In the genomic region with DNA sequence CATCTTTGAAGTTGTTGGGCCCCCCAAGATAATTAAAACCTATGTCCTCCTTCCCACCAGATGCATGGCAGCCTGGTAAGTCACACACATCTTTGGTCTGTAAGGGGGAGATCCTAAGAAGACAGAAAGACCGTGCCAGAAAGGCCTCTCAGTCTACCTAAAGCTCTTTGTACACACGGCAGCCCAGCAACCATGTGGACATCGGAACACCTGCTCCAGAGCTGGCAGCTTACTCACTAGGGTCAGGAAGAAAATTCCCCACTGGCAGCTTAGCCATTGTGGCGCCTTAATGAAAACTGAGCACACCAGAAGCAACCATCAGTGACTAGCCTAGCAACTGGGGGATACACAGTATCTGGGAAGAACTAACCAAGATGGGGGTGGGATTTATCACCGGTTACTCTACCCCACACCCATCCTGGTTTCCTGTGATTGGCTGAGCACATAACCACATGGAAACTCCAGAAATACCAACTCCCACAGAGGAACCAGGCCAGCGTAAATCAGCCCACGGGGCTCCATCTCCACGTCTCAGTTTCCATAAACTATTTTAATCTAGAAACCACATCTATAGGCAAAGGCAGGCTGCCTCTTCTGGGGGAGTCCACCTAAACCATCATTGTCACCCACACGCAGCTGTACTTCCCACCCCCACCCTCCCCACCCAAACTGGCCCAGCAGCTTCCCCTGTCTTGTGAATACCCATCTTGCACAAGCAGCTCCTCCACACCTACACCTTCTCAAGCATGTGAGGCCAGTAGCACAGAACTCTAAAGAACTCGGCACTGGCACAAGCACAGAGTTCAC, we compare ENCODE assay signal across 11 mouse cellular contexts.
A peak's percentile ranks its signal among the peaks of the same experiment; 100 is the strongest.
DNase-seq lines count a peak whose midpoint lies in the region; ATAC-seq and TF ChIP-seq lines count a peak whose summit lies in the region.
"Had no signal": no experiment of that assay in that cellular context is flagged by ENCODE, and none has a peak within 500 bp of the region (broad histone marks: within the 10 kb centered on the region; RNA-seq: fewer than 3 reads in every experiment).

No protein-coding gene starts in this region.

- no peaks in the 10 kb centered on the region for H3K9me3 ChIP-seq in forebrain, embryonic 14.5 days (replicated peaks; ENCODE audit: control insufficient read depth, low read length)
- H3K9me3 ChIP-seq in forebrain, embryonic 16.5 days (ENCODE audit: control insufficient read depth, low read length): no peaks in the 10 kb centered on the region

- no peak for TF ChIP-seq POLR2A in cerebellum, adult 2 months (IDR thresholded peaks at IDR 0.05; ENCODE audit: borderline replicate concordance, insufficient read depth, low read length)

- no peak for TF ChIP-seq CTCF in cerebellum, adult 2 months (IDR thresholded peaks at IDR 0.05; ENCODE audit: borderline replicate concordance, insufficient read depth, low read depth, low read length)

- H3K27ac ChIP-seq in forebrain, embryonic 14.5 days (ENCODE audit: low read depth, low read length): no peak overlapping the region
- no peak overlapping the region for H3K27ac ChIP-seq in forebrain, embryonic 16.5 days (ENCODE audit: low read length)
- no peak overlapping the region for H3K27ac ChIP-seq in cerebellum, adult 2 months (ENCODE audit: insufficient read depth, low read length)

- peaks cover 6% of the 10 kb centered on the region; the same call in 1 of the 2 replicates for H3K27me3 ChIP-seq in forebrain, embryonic 14.5 days (replicated peaks; ENCODE audit: control insufficient read depth, insufficient read depth, low read length)
- H3K27me3 ChIP-seq in forebrain, embryonic 16.5 days (replicated peaks; ENCODE audit: control insufficient read depth, insufficient read depth, low read length): no peaks in the 10 kb centered on the region
- no peaks in the 10 kb centered on the region for H3K27me3 ChIP-seq in cerebellum, adult 2 months (ENCODE audit: control insufficient read depth, insufficient read depth, low read length)

- WGBS in forebrain, embryonic 14.5 days: 79% methylated on average over 10 of the region's 10 CpGs
- 79% methylated on average over 10 of the region's 10 CpGs for WGBS in forebrain, embryonic 16.5 days
- WGBS in cerebellum, adult 2 months: 61% methylated on average over 10 of the region's 10 CpGs

- H3K4me3 ChIP-seq in forebrain, embryonic 14.5 days (ENCODE audit: low read depth, low read length): no peak overlapping the region
- no peak overlapping the region for H3K4me3 ChIP-seq in forebrain, embryonic 16.5 days (replicated peaks; ENCODE audit: low read length)
- H3K4me3 ChIP-seq in cerebellum, adult 2 months (replicated peaks; ENCODE audit: insufficient read depth, low read depth, low read length): no peak overlapping the region

- no peak overlapping the region for H3K4me2 ChIP-seq in forebrain, embryonic 14.5 days (ENCODE audit: low read length)
- H3K4me2 ChIP-seq in forebrain, embryonic 16.5 days (ENCODE audit: low read length): no peak overlapping the region

- peaks cover under 1% of the 10 kb centered on the region; the same call in 1 of the 2 replicates for H3K4me1 ChIP-seq in forebrain, embryonic 14.5 days (ENCODE audit: control insufficient read depth, insufficient read depth, low read length)
- peaks cover 8% of the 10 kb centered on the region for H3K4me1 ChIP-seq in forebrain, embryonic 16.5 days (replicated peaks; ENCODE audit: control insufficient read depth, insufficient read depth, low read length)
- peaks cover 16% of the 10 kb centered on the region for H3K4me1 ChIP-seq in cerebellum, adult 2 months (ENCODE audit: control insufficient read depth, insufficient read depth, low read length)

- H3K9ac ChIP-seq in forebrain, embryonic 14.5 days (ENCODE audit: low read length): no peak overlapping the region
- H3K9ac ChIP-seq in forebrain, embryonic 16.5 days (replicated peaks; ENCODE audit: low read depth, low read length): no peak overlapping the region

- no peak for ATAC-seq in forebrain, embryonic 14.5 days
- no peak for ATAC-seq in forebrain, embryonic 16.5 days
- peak; percentile 39 for ATAC-seq in granulocyte monocyte progenitor cell, adult 5-6 weeks (replicated peaks; ENCODE audit: poor library complexity, severe bottlenecking)
- ATAC-seq: hindbrain, embryonic 16.5 days had no signal

- peak; percentile 13 for DNase-seq in forebrain, embryonic 14.5 days (ENCODE audit: low spot score)
- peak; percentile 84 for DNase-seq in CD4-positive helper T cell, adult 2 months (ENCODE audit: low read depth, low spot score)
- DNase-seq in natural killer cell, adult 2 months (ENCODE audit: low spot score in 2 of 2): peak; percentile 28 to 49
- no peak for DNase-seq in cerebellum, adult 2 months
- no peak for DNase-seq in cerebellum, postnatal 14 days
- DNase-seq in adrenal gland, postnatal 25 days: no peak
- DNase-seq: embryo, embryonic 11 days; gastrocnemius, postnatal 14 days had no signal

- no peaks in the 10 kb centered on the region for H3K36me3 ChIP-seq in forebrain, embryonic 14.5 days (ENCODE audit: control insufficient read depth, insufficient read depth, low read length)
- H3K36me3 ChIP-seq in forebrain, embryonic 16.5 days (ENCODE audit: control insufficient read depth, insufficient read depth): no peaks in the 10 kb centered on the region

Comparison
In these comparisons a context has a peak if more than half of its experiments do, and no peak if none do; other contexts are left out.
1. DNase-seq: peak in forebrain, embryonic 14.5 days (single experiment), CD4-positive helper T cell, adult 2 months (single experiment) and natural killer cell, adult 2 months (2 of 2); none in cerebellum, adult 2 months (0 of 2), cerebellum, postnatal 14 days (0 of 2) and adrenal gland, postnatal 25 days (single experiment).